ENCODE assay signal across 8 mouse cellular contexts in the genomic region with DNA sequence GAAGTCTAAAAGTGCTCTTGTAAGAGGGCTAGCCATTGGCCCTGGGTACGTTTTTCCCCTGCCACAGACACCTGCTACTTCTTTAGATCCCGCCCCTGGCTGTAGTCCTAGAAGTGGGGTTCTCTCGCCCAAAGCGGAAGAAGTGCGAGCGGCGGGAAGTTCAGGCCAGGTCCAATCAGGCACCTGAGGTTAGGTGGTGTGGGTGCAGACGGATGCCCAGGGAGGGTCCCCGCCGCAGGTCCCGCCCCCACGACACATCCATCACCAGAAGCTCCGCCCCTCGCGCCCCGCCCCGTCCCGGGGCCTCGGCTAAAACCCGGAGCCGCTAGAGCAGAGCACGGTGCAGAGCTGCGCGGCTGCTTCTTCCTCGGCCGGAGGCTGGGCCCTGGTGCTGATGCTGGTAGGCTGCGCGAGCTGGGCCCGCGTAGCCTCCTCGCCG. TPM values are rescaled to one million over a fixed set of nuclear protein-coding genes. Genes with fewer than 3 reads are reported as not detected.
A peak's percentile ranks its signal among the peaks of the same experiment; 100 is the strongest.
DNase-seq lines count a peak whose midpoint lies in the region; ATAC-seq and TF ChIP-seq lines count a peak whose summit lies in the region.

A gene (plus strand): TSS at position 333 of the 439 bp plus-strand sequence.

- peaks cover 58% of the 10 kb centered on the region for H3K4me1 ChIP-seq in forebrain, embryonic 10.5 days
- 0 out of 2 replicates have a peak, but pooled peaks cover 11% of the 10 kb centered on the region for H3K4me1 ChIP-seq in liver, postnatal 0 days (ENCODE audit: insufficient read depth)
- peaks cover 28% of the 10 kb centered on the region for H3K4me1 ChIP-seq in neural tube, embryonic 14.5 days (ENCODE audit: control insufficient read depth, insufficient read depth, low read length)

- H3K36me3 ChIP-seq in forebrain, embryonic 10.5 days (replicated peaks): no peaks in the 10 kb centered on the region
- H3K36me3 ChIP-seq in liver, postnatal 0 days (replicated peaks; ENCODE audit: insufficient read depth, low read length): no peaks in the 10 kb centered on the region
- no peaks in the 10 kb centered on the region for H3K36me3 ChIP-seq in neural tube, embryonic 14.5 days (ENCODE audit: control insufficient read depth, insufficient read depth, low read length)

- H3K4me2 ChIP-seq in liver, postnatal 0 days (ENCODE audit: low read depth, low read length): peak within 1 kb of the TSS; percentile 97
- H3K4me2 ChIP-seq in neural tube, embryonic 14.5 days (ENCODE audit: low read depth, low read length): peak within 1 kb of the TSS; percentile 73

- intact Hi-C loops in heart, postnatal 36 days (cut with DNase I): no loop called here

- TF ChIP-seq EP300 in liver, postnatal 0 days (IDR thresholded peaks at IDR 0.05; ENCODE audit: low read depth): no peak

- peak; percentile 85 for ATAC-seq in liver, postnatal 0 days
- peak; percentile 96 for ATAC-seq in neural tube, embryonic 14.5 days (ENCODE audit: low read depth)

- TF ChIP-seq CTCF in brain, embryonic 14.5 days (IDR thresholded peaks at IDR 0.05; ENCODE audit: borderline replicate concordance, extremely low read depth, insufficient read depth, insufficient read length): no peak
- no peak for TF ChIP-seq CTCF in liver, postnatal 0 days (IDR thresholded peaks at IDR 0.05; ENCODE audit: low read depth)

- peak within 1 kb of the TSS; percentile 95 for H3K27ac ChIP-seq in forebrain, embryonic 10.5 days
- H3K27ac ChIP-seq in liver, postnatal 0 days (ENCODE audit: low read depth): peak within 1 kb of the TSS; percentile 57
- H3K27ac ChIP-seq in neural tube, embryonic 14.5 days (ENCODE audit: low read depth, low read length): peak within 1 kb of the TSS; percentile 97

- TF ChIP-seq POLR2A in brain, embryonic 14.5 days (IDR thresholded peaks at IDR 0.05; ENCODE audit: borderline replicate concordance, extremely low read depth, insufficient read depth, insufficient read length, poor library complexity, severe bottlenecking): peak; percentile 97

- peaks cover 4% of the 10 kb centered on the region for H3K27me3 ChIP-seq in forebrain, embryonic 10.5 days (ENCODE audit: poor library complexity, severe bottlenecking)
- H3K27me3 ChIP-seq in liver, postnatal 0 days (ENCODE audit: insufficient read depth, low read length): peaks cover 30% of the 10 kb centered on the region
- peaks cover 3% of the 10 kb centered on the region; the same call in 1 of the 2 replicates for H3K27me3 ChIP-seq in neural tube, embryonic 14.5 days (ENCODE audit: control insufficient read depth, insufficient read depth, low read length)

- DNase-seq in CD4-positive, CD25-positive, alpha-beta regulatory T cell, adult 2 months (ENCODE audit: low read depth, low spot score): peak; percentile 97
- DNase-seq in brain, embryonic 14.5 days (ENCODE audit: low read depth): peak; percentile 97
- peak; percentile 93 for DNase-seq in forebrain, embryonic 10.5 days (ENCODE audit: extremely low spot score, low spot score)
- DNase-seq in heart, postnatal 36 days: peak; percentile 26 to 47
- peak; percentile 90 to 94 for DNase-seq in layer of hippocampus, adult 18-20 months (ENCODE audit: low spot score in 2 of 2)
- peak; percentile 81 for DNase-seq in liver, postnatal 0 days
- DNase-seq in telencephalon, adult 2 months (ENCODE audit: low read depth, low spot score): peak; percentile 79

- peak within 1 kb of the TSS; percentile 95 for H3K4me3 ChIP-seq in forebrain, embryonic 10.5 days
- peak within 1 kb of the TSS; percentile 60 for H3K4me3 ChIP-seq in liver, postnatal 0 days (ENCODE audit: low read depth, low read length)
- peak within 1 kb of the TSS; percentile 94 for H3K4me3 ChIP-seq in neural tube, embryonic 14.5 days (ENCODE audit: low read depth, low read length)

- WGBS in forebrain, embryonic 10.5 days: 1% methylated on average over 32 of the region's 32 CpGs
- WGBS in liver, postnatal 0 days (ENCODE audit: insufficient replicate concordance): 2% methylated on average over 28 of the region's 32 CpGs
- 1% methylated on average over 32 of the region's 32 CpGs for WGBS in neural tube, embryonic 14.5 days

- peak within 1 kb of the TSS; percentile 58 for H3K9ac ChIP-seq in liver, postnatal 0 days (replicated peaks)
- H3K9ac ChIP-seq in neural tube, embryonic 14.5 days (replicated peaks; ENCODE audit: low read depth, low read length): peak within 1 kb of the TSS; percentile 99

- H3K9me3 ChIP-seq in forebrain, embryonic 10.5 days: no peaks in the 10 kb centered on the region
- no peaks in the 10 kb centered on the region for H3K9me3 ChIP-seq in liver, postnatal 0 days (ENCODE audit: low read length)
- no peaks in the 10 kb centered on the region for H3K9me3 ChIP-seq in neural tube, embryonic 14.5 days (ENCODE audit: control insufficient read depth, low read length)

RNA-seq across cellular contexts. Expression of the gene that starts here (rescaled TPM):
- 73.9 and 93.0 TPM in 2 replicates for polyA plus RNA-seq in brain, embryonic 14.5 days (2012; rRNA removed)
- 4.2 and 4.3 TPM in 2 replicates for polyA plus RNA-seq in forebrain, embryonic 10.5 days (2016; fragmentation: Nextera tagmentation; extraction: Ambion mirVana)
- total RNA-seq in heart, postnatal 36 days (2021): under 1 TPM; 0.22 TPM
- 10 to 100 TPM; 58.8 to 62.7 TPM for total RNA-seq in layer of hippocampus, adult 18-20 months (2021)
- 0.28 and 0.46 TPM in 2 replicates for polyA plus RNA-seq in liver, postnatal 0 days (2015; fragmentation: Nextera tagmentation; extraction: Ambion mirVana)
- polyA plus RNA-seq in neural tube, embryonic 14.5 days (2014; fragmentation: Nextera tagmentation; extraction: Ambion mirVana): 23.7 and 25.9 TPM in 2 replicates

Comparison
In these comparisons a context has a peak if more than half of its experiments do, and no peak if none do; other contexts are left out.
1. Peak in every context shown above with its lines: DNase-seq, ATAC-seq, H3K4me3 ChIP-seq and H3K27ac ChIP-seq.
2. RNA of the gene that starts here (total RNA-seq): 58.8 to 62.7 TPM in layer of hippocampus, adult 18-20 months; 0.22 TPM in heart, postnatal 36 days; every median in the first group is over 10 times any median in the second.
3. Peak in DNase-seq in heart, postnatal 36 days; RNA of the gene not detected or under 1 TPM.
4. Peak in DNase-seq, ATAC-seq, H3K4me3 ChIP-seq, H3K27ac ChIP-seq, H3K9ac ChIP-seq and H3K4me2 ChIP-seq in liver, postnatal 0 days; RNA of the gene not detected or under 1 TPM.
5. DNase-seq: peak in every context shown above with its lines; median percentile 97 in CD4-positive, CD25-positive, alpha-beta regulatory T cell, adult 2 months; 97 in brain, embryonic 14.5 days; 93 in forebrain, embryonic 10.5 days; 92 in layer of hippocampus, adult 18-20 months; 81 in liver, postnatal 0 days; 79 in telencephalon, adult 2 months; 36 in heart, postnatal 36 days.